Mouse (Mus musculus): Measurements from ENCODE around the gene Hsd17b3. TPM values are rescaled to one million over a fixed set of nuclear protein-coding genes. Genes with fewer than 3 reads are reported as not detected.
A peak's percentile ranks its signal among the peaks of the same experiment; 100 is the strongest.

Gene Hsd17b3
- polyA plus RNA-seq, 1 experiment from 2014 or later, result not detected

DNA sequence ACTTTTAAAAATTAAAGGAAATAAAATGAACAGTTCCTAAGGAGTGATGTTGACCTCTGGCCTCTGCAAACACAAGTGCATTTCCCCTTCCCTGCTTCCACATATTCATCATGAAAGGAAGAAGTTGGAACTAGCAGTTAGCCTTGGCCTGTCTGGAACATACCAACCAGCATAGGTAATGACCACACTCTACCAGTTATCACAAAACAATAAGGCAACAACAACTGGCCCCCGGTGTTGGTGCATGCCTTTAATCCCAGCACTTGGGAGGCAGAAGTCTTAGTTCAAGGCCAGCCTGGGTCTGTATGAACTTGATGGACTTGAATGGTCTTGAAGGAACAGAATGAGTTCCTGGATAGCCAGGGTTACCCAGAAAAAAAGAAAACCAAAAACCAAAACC is 21.4 kb upstream of the Hsd17b3 start:
- Histone ChIP-seq H3K27ac (ENCODE audit: low read length) (no peak overlapping the region), H3K4me1 (ENCODE audit: control insufficient read depth, insufficient read depth, low read length) (no peaks in the 10 kb centered on the region; the same call in 1 of the 2 replicates), H3K36me3 (ENCODE audit: control insufficient read depth, insufficient read depth, low read length) (no peaks in the 10 kb centered on the region), H3K9me3 (replicated peaks; ENCODE audit: control insufficient read depth, low read length, poor library complexity, severe bottlenecking) (no peaks in the 10 kb centered on the region), H3K4me2 (ENCODE audit: low read length) (no peak overlapping the region), H3K4me3 (ENCODE audit: low read depth, low read length) (no peak overlapping the region), H3K9ac (ENCODE audit: low read depth, low read length) (no peak overlapping the region), H3K27me3 (ENCODE audit: control insufficient read depth, insufficient read depth, low read depth, low read length) (no peaks in the 10 kb centered on the region)
- no peak for ATAC-seq
- 88% methylated on average over 1 of the region's 1 CpGs for WGBS

GRCm38 (mm10) chr13:64108381-64108850 is 19.4 kb upstream of the Hsd17b3 start:
- Histone ChIP-seq H3K36me3 (ENCODE audit: control insufficient read depth, insufficient read depth, low read length) (no peaks in the 10 kb centered on the region), H3K9ac (ENCODE audit: low read depth, low read length) (no peak overlapping the region), H3K4me2 (ENCODE audit: low read length) (no peak overlapping the region), H3K9me3 (replicated peaks; ENCODE audit: control insufficient read depth, low read length, poor library complexity, severe bottlenecking) (no peaks in the 10 kb centered on the region), H3K4me3 (ENCODE audit: low read depth, low read length) (no peak overlapping the region), H3K27me3 (ENCODE audit: control insufficient read depth, insufficient read depth, low read depth, low read length) (no peaks in the 10 kb centered on the region), H3K27ac (ENCODE audit: low read length) (no peak overlapping the region), H3K4me1 (ENCODE audit: control insufficient read depth, insufficient read depth, low read length) (no peaks in the 10 kb centered on the region; the same call in 1 of the 2 replicates)
- ATAC-seq, result no peak; the same call in 1 of the 2 replicates
- WGBS, result 23% methylated on average over 5 of the region's 5 CpGs

GRCm38 (mm10) chr13:64107535-64107934 is 18.5 kb upstream of the Hsd17b3 start:
- no peak overlapping the region for H3K9ac ChIP-seq (ENCODE audit: low read depth, low read length)
- H3K4me3 ChIP-seq (ENCODE audit: low read depth, low read length), result no peak overlapping the region
- no peaks in the 10 kb centered on the region; the same call in 1 of the 2 replicates for H3K4me1 ChIP-seq (ENCODE audit: control insufficient read depth, insufficient read depth, low read length)
- no peak overlapping the region for H3K27ac ChIP-seq (ENCODE audit: low read length)
- no peak overlapping the region for H3K4me2 ChIP-seq (ENCODE audit: low read length)
- no peaks in the 10 kb centered on the region for H3K27me3 ChIP-seq (ENCODE audit: control insufficient read depth, insufficient read depth, low read depth, low read length)
- H3K9me3 ChIP-seq (replicated peaks; ENCODE audit: control insufficient read depth, low read length, poor library complexity, severe bottlenecking), result no peaks in the 10 kb centered on the region
- WGBS, result 16% methylated on average over 8 of the region's 8 CpGs
- H3K36me3 ChIP-seq (ENCODE audit: control insufficient read depth, insufficient read depth, low read length), result no peaks in the 10 kb centered on the region
- no peak for ATAC-seq

DNA sequence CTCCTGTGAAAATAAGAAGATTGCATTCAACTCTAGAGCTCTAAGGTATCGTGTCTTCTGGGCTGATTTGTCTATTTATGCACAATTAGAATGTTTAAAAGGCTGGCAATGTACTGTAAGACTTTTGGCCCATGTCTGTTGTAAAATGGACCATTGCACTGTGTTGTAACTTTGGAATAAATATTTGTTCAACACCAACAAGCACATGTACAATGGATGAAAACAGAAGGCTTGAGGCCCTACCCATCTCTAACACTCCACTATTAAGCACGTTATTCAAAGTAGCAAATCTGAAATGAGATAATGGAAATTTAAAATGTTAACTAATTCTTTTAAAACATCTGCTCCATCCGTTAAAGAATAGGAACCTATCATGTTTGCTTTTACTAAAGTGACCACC is 18.1 kb upstream of the Hsd17b3 start:
- no peaks in the 10 kb centered on the region for H3K27me3 ChIP-seq (ENCODE audit: control insufficient read depth, insufficient read depth, low read depth, low read length)
- H3K4me2 ChIP-seq (ENCODE audit: low read length), result no peak overlapping the region
- H3K9ac ChIP-seq (ENCODE audit: low read depth, low read length), result no peak overlapping the region
- no peak overlapping the region for H3K27ac ChIP-seq (ENCODE audit: low read length)
- ATAC-seq, result no peak
- no peaks in the 10 kb centered on the region for H3K36me3 ChIP-seq (ENCODE audit: control insufficient read depth, insufficient read depth, low read length)
- 38% methylated on average over 3 of the region's 3 CpGs for whole genome bisulfite sequencing
- no peaks in the 10 kb centered on the region; the same call in 1 of the 2 replicates for H3K4me1 ChIP-seq (ENCODE audit: control insufficient read depth, insufficient read depth, low read length)
- H3K9me3 ChIP-seq (replicated peaks; ENCODE audit: control insufficient read depth, low read length, poor library complexity, severe bottlenecking), result no peaks in the 10 kb centered on the region
- no peak overlapping the region for H3K4me3 ChIP-seq (ENCODE audit: low read depth, low read length)

GRCm38 (mm10) chr13:64105690-64106089 is 16.7 kb upstream of the Hsd17b3 start:
- Histone ChIP-seq H3K9ac (ENCODE audit: low read depth, low read length) (no peak overlapping the region), H3K27ac (ENCODE audit: low read length) (no peak overlapping the region), H3K4me3 (ENCODE audit: low read depth, low read length) (no peak overlapping the region), H3K9me3 (replicated peaks; ENCODE audit: control insufficient read depth, low read length, poor library complexity, severe bottlenecking) (no peaks in the 10 kb centered on the region), H3K27me3 (ENCODE audit: control insufficient read depth, insufficient read depth, low read depth, low read length) (no peaks in the 10 kb centered on the region), H3K4me2 (ENCODE audit: low read length) (no peak overlapping the region), H3K36me3 (ENCODE audit: control insufficient read depth, insufficient read depth, low read length) (no peaks in the 10 kb centered on the region), H3K4me1 (ENCODE audit: control insufficient read depth, insufficient read depth, low read length) (no peaks in the 10 kb centered on the region; the same call in 1 of the 2 replicates)
- no peak for ATAC-seq
- WGBS, result 91% methylated on average over 3 of the region's 3 CpGs

- 0 out of 2 replicates have a peak, but pooled peaks have one; percentile 42 for ATAC-seq
- no peaks in the 10 kb centered on the region for H3K4me1 ChIP-seq (ENCODE audit: control insufficient read depth, insufficient read depth, low read length)
- WGBS, result 73% methylated on average over 3 of the region's 3 CpGs
- H3K27me3 ChIP-seq (ENCODE audit: control insufficient read depth, insufficient read depth, low read depth, low read length), result no peaks in the 10 kb centered on the region
- H3K27ac ChIP-seq (ENCODE audit: low read length), result no peak overlapping the region
- H3K4me3 ChIP-seq (ENCODE audit: low read depth, low read length), result no peak overlapping the region
- no peaks in the 10 kb centered on the region for H3K36me3 ChIP-seq (ENCODE audit: control insufficient read depth, insufficient read depth, low read length)
- H3K9me3 ChIP-seq (replicated peaks; ENCODE audit: control insufficient read depth, low read length, poor library complexity, severe bottlenecking), result no peaks in the 10 kb centered on the region
- H3K9ac ChIP-seq (ENCODE audit: low read depth, low read length), result no peak overlapping the region
- H3K4me2 ChIP-seq (ENCODE audit: low read length), result no peak overlapping the region
Observed at GRCm38 (mm10) chr13:64100186-64100585, 11.2 kb upstream of the Hsd17b3 start.

GRCm38 (mm10) chr13:64098992-64099391 is 10.0 kb upstream of the Hsd17b3 start:
- 75% methylated on average over 9 of the region's 9 CpGs for WGBS
- Histone ChIP-seq H3K9me3 (replicated peaks; ENCODE audit: control insufficient read depth, low read length, poor library complexity, severe bottlenecking) (no peaks in the 10 kb centered on the region), H3K4me1 (ENCODE audit: control insufficient read depth, insufficient read depth, low read length) (no peaks in the 10 kb centered on the region), H3K27me3 (ENCODE audit: control insufficient read depth, insufficient read depth, low read depth, low read length) (no peaks in the 10 kb centered on the region), H3K27ac (ENCODE audit: low read length) (no peak overlapping the region), H3K4me2 (ENCODE audit: low read length) (no peak overlapping the region), H3K9ac (ENCODE audit: low read depth, low read length) (no peak overlapping the region), H3K36me3 (ENCODE audit: control insufficient read depth, insufficient read depth, low read length) (no peaks in the 10 kb centered on the region), H3K4me3 (ENCODE audit: low read depth, low read length) (no peak overlapping the region)
- no peak for ATAC-seq

DNA sequence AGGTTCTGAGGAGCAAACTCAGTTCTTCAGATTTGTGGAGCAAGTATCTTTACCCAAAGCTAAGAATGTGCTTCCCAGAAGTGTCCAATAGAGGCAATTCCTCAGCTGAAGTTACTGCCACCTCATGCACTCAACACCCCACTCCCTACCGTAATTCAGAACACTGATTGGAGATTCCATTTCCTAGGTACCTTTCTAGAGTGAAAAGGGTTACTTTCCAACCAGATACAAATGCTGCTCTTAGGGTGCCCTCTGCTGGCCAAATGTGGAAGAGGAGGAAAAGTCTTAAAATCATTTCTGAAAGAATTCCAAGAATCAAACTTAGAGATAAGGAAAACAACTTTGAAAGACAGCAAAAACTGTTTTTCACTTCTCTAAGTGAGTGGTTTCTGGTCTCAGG is 4.3 kb upstream of the Hsd17b3 start:
- Histone ChIP-seq H3K9me3 (replicated peaks; ENCODE audit: control insufficient read depth, low read length, poor library complexity, severe bottlenecking) (no peaks in the 10 kb centered on the region), H3K4me1 (ENCODE audit: control insufficient read depth, insufficient read depth, low read length) (no peaks in the 10 kb centered on the region), H3K36me3 (ENCODE audit: control insufficient read depth, insufficient read depth, low read length) (no peaks in the 10 kb centered on the region), H3K4me2 (ENCODE audit: low read length) (no peak overlapping the region), H3K27ac (ENCODE audit: low read length) (no peak overlapping the region), H3K9ac (ENCODE audit: low read depth, low read length) (no peak overlapping the region), H3K27me3 (ENCODE audit: control insufficient read depth, insufficient read depth, low read depth, low read length) (no peaks in the 10 kb centered on the region), H3K4me3 (ENCODE audit: low read depth, low read length) (no peak overlapping the region)
- 9% methylated on average over 1 of the region's 1 CpGs for WGBS
- ATAC-seq, result peak; percentile 68

- H3K9me3 ChIP-seq (replicated peaks; ENCODE audit: control insufficient read depth, low read length, poor library complexity, severe bottlenecking), result no peaks in the 10 kb centered on the region
- no peaks in the 10 kb centered on the region for H3K4me1 ChIP-seq (ENCODE audit: control insufficient read depth, insufficient read depth, low read length)
- H3K27ac ChIP-seq (ENCODE audit: low read length), result no peak overlapping the region
- WGBS, result 75% methylated on average over 6 of the region's 6 CpGs
- no peak overlapping the region for H3K4me2 ChIP-seq (ENCODE audit: low read length)
- no peak overlapping the region for H3K9ac ChIP-seq (ENCODE audit: low read depth, low read length)
- H3K36me3 ChIP-seq (ENCODE audit: control insufficient read depth, insufficient read depth, low read length), result no peaks in the 10 kb centered on the region
- H3K27me3 ChIP-seq (ENCODE audit: control insufficient read depth, insufficient read depth, low read depth, low read length), result no peaks in the 10 kb centered on the region
- H3K4me3 ChIP-seq (ENCODE audit: low read depth, low read length), result no peak overlapping the region
- ATAC-seq, result peak; percentile 39; the same call in 1 of the 2 replicates
Observed at GRCm38 (mm10) chr13:64092752-64093151, 3.7 kb upstream of the Hsd17b3 start.

Data from midbrain, embryonic 16.5 days (tissue).